ENCODE assay signal across 32 mouse cellular contexts in genomic region chr17:89049071-89049470, GRCm38 (mm10).
"Had no signal": no experiment of that assay in that cellular context is flagged by ENCODE, and none has a peak within 500 bp of the region (broad histone marks: within the 10 kb centered on the region; RNA-seq: fewer than 3 reads in every experiment).

No protein-coding gene starts in this region.

- ATAC-seq: liver, embryonic 12.5 days; liver, postnatal 0 days; lung, postnatal 0 days; midbrain, embryonic 13.5 days; midbrain, embryonic 15.5 days; midbrain, embryonic 16.5 days had no signal

- H3K9ac ChIP-seq: limb, embryonic 12.5 days; limb, embryonic 13.5 days; limb, embryonic 15.5 days; liver, embryonic 12.5 days; liver, embryonic 13.5 days; liver, embryonic 14.5 days; liver, embryonic 15.5 days; liver, postnatal 0 days; lung, embryonic 15.5 days; midbrain, embryonic 12.5 days; midbrain, embryonic 13.5 days; midbrain, embryonic 15.5 days; neural tube, embryonic 12.5 days; neural tube, embryonic 13.5 days had no signal

- DNase-seq: left cerebral cortex, postnatal 4 days; liver; liver, embryonic 13.5 days; liver, postnatal 0 days; lung, adult 18-20 months; lung, adult 2 months; lung, postnatal 10 days; lung, postnatal 14 days; lung, postnatal 36 days; lung, postnatal 4 days; midbrain, embryonic 14.5 days had no signal

- H3K27ac ChIP-seq: limb, embryonic 10.5 days; limb, embryonic 12.5 days; limb, embryonic 13.5 days; limb, embryonic 15.5 days; liver, embryonic 12.5 days; liver, embryonic 13.5 days; liver, embryonic 14.5 days; liver, embryonic 15.5 days; lung, embryonic 15.5 days; macrophage; midbrain, embryonic 10.5 days; midbrain, embryonic 12.5 days; midbrain, embryonic 13.5 days; midbrain, embryonic 15.5 days; neural tube, embryonic 12.5 days; neural tube, embryonic 13.5 days had no signal

- H3K27me3 ChIP-seq: limb, embryonic 12.5 days; limb, embryonic 13.5 days; limb, embryonic 15.5 days; liver, embryonic 12.5 days; liver, embryonic 13.5 days; liver, embryonic 15.5 days; lung, embryonic 15.5 days; megakaryocyte, embryonic 14.5 days; midbrain, embryonic 12.5 days; midbrain, embryonic 13.5 days; midbrain, embryonic 15.5 days; neural tube, embryonic 12.5 days; neural tube, embryonic 13.5 days had no signal

- H3K4me1 ChIP-seq: limb, embryonic 10.5 days; limb, embryonic 12.5 days; limb, embryonic 13.5 days; limb, embryonic 15.5 days; liver, embryonic 12.5 days; liver, embryonic 13.5 days; liver, embryonic 15.5 days; lung, embryonic 15.5 days; megakaryocyte, embryonic 14.5 days; midbrain, embryonic 10.5 days; midbrain, embryonic 12.5 days; midbrain, embryonic 13.5 days; midbrain, embryonic 15.5 days; neural tube, embryonic 12.5 days; neural tube, embryonic 13.5 days had no signal

- H3K4me3 ChIP-seq: limb, embryonic 10.5 days; limb, embryonic 12.5 days; limb, embryonic 13.5 days; limb, embryonic 15.5 days; liver, embryonic 12.5 days; liver, embryonic 13.5 days; liver, embryonic 15.5 days; lung, embryonic 15.5 days; megakaryocyte, embryonic 14.5 days; midbrain, embryonic 10.5 days; midbrain, embryonic 12.5 days; midbrain, embryonic 13.5 days; midbrain, embryonic 15.5 days; myocyte; neural tube, embryonic 12.5 days; neural tube, embryonic 13.5 days had no signal

- H3K9me3 ChIP-seq: limb, embryonic 10.5 days; limb, embryonic 12.5 days; limb, embryonic 13.5 days; limb, embryonic 15.5 days; liver, embryonic 12.5 days; liver, embryonic 13.5 days; liver, embryonic 15.5 days; lung, embryonic 15.5 days; midbrain, embryonic 10.5 days; midbrain, embryonic 12.5 days; midbrain, embryonic 13.5 days; midbrain, embryonic 15.5 days; neural tube, embryonic 12.5 days; neural tube, embryonic 13.5 days had no signal

- H3K36me3 ChIP-seq: limb, embryonic 10.5 days; limb, embryonic 12.5 days; limb, embryonic 13.5 days; limb, embryonic 15.5 days; liver, embryonic 12.5 days; liver, embryonic 13.5 days; liver, embryonic 15.5 days; lung, embryonic 15.5 days; midbrain, embryonic 10.5 days; midbrain, embryonic 12.5 days; midbrain, embryonic 13.5 days; midbrain, embryonic 15.5 days; neural tube, embryonic 12.5 days; neural tube, embryonic 13.5 days had no signal

- H3K4me2 ChIP-seq: limb, embryonic 12.5 days; limb, embryonic 13.5 days; limb, embryonic 15.5 days; liver, embryonic 11.5 days; liver, embryonic 12.5 days; liver, embryonic 13.5 days; liver, embryonic 15.5 days; lung, embryonic 15.5 days; midbrain, embryonic 11.5 days; midbrain, embryonic 12.5 days; midbrain, embryonic 13.5 days; midbrain, embryonic 15.5 days; neural tube, embryonic 12.5 days; neural tube, embryonic 13.5 days had no signal
